Mouse (Mus musculus) embryonic facial prominence, embryonic 15.5 days (tissue): ENCODE data around the gene Gm10096. TPM values are rescaled to one million over a fixed set of nuclear protein-coding genes. Genes with fewer than 3 reads are reported as not detected.
"Not testable (repeated sequence)": the region's sequence is repeated elsewhere in the genome, so short reads cannot be mapped to it uniquely, and the experiment has no call there.

Experiments
- ATAC-seq: fragments of 200-750 bp; cut with Nextera tagmentation; 2 replicates; pipeline ENCODE4 v1.8.0; 2017; ENCODE audit warnings: low read depth, moderate TSS enrichment; ENCODE audit not compliant: insufficient number of reproducible peaks, low FRiP score, low TSS enrichment
- H3K27ac ChIP-seq: fragments of 300-500 bp; sonication (generic); replicated peaks from 2 replicates; pipeline ENCODE4 v1.5.1; 2015; ENCODE audit warnings: mild to moderate bottlenecking, inconsistent platforms
- H3K27me3 ChIP-seq: fragments of 300-500 bp; sonication (generic); 2 replicates; pipeline ENCODE4 v1.6.1; 2015; ENCODE audit warnings: inconsistent platforms
- H3K36me3 ChIP-seq: fragments of 300-500 bp; sonication (generic); 2 replicates; pipeline ENCODE4 v1.6.1; 2015; ENCODE audit warnings: mild to moderate bottlenecking, inconsistent platforms
- H3K4me1 ChIP-seq: fragments of 300-500 bp; sonication (generic); 2 replicates; pipeline ENCODE4 v1.6.1; 2015; ENCODE audit warnings: inconsistent platforms
- H3K4me2 ChIP-seq: fragments of 300-500 bp; sonication (generic); replicated peaks from 2 replicates; pipeline ENCODE4 v1.6.1; 2015; ENCODE audit warnings: mild to moderate bottlenecking, inconsistent platforms
- H3K4me3 ChIP-seq: fragments of 300-500 bp; sonication (generic); replicated peaks from 2 replicates; pipeline ENCODE4 v1.5.1; 2015; ENCODE audit warnings: mild to moderate bottlenecking, inconsistent platforms
- H3K9ac ChIP-seq: fragments of 300-500 bp; sonication (generic); 2 replicates; pipeline ENCODE4 v1.6.1; 2015; ENCODE audit warnings: inconsistent platforms
- H3K9me3 ChIP-seq: fragments of 300-500 bp; sonication (generic); replicated peaks from 2 replicates; pipeline ENCODE4 v1.6.1; 2016; ENCODE audit warnings: inconsistent platforms
- WGBS: fragments of 180-500 bp; shearing (Covaris S2); methylation state at CpG from one replicate; pipeline ENCODE4 v1.1.7; 2015; 5-methylcytosine and 5-hydroxymethylcytosine counted together
- polyA plus RNA-seq: library from polyadenylated mRNA; unstranded; fragments of >200 nt; fragmentation: Nextera tagmentation; extraction: Ambion mirVana; gene quantifications from 2 replicates; pipeline ENCODE4 v1.2.1, GENCODE M21; 2015

The Gm10096 gene
- not detected in 2 replicates for polyA plus RNA-seq

DNA sequence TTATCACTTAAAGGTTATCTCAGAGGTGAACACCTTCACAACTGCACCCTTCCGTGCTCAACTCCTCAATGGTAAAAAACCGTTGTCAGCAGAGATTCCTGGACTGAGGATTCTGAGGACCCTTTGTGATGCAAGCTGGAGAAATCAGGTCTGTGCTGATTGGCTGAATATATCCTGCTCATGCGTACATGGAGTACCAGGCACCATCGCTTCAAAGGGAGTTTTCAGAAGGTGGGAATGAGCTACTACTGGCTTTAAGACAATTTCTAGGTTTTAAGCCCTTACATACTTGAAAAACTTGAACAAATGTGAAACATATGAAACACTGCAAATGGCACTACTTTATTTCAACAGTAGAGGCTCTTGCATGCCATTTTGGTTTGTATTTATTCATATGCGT is at the start of gene Gm10096:
Gm10096 (minus strand) TSS at position 101 of the 400 bp plus-strand sequence.
- not testable (repeated sequence) for H3K36me3 ChIP-seq, H3K4me2 ChIP-seq, H3K27me3 ChIP-seq, H3K4me3 ChIP-seq, H3K9me3 ChIP-seq, H3K27ac ChIP-seq, H3K9ac ChIP-seq, ATAC-seq, H3K4me1 ChIP-seq
- WGBS: no CpG with 5 or more reads among the region's 5 CpGs
